Mouse (Mus musculus): ENCODE measurements at regions not wholly inside any gene's neighbourhood (a gene's known extent, or its start where the extent isn't known, plus 50 kb on each side); places are given as distances from the start of the nearest gene placed in this dataset.

DNA sequence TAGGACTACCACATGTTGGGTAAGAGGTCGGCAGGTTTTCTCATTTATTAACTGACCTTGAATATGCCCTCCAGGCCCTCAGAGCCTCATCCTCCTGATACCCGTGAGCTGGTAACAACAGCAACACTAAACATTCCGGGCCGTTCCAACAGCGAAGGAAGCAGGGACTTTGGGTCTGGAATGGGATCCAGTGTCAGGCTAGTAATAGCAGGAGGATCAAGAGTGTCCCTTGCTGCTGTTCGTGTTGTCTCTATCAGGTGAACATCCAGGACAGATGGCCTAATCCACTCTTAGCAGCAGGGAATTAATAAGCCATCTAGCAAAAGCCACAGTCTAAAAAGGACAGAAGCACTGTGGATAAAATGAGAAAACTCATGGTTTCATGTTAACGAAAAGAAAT lies 106.7 kb downstream of the Cpeb2 start:
- Histone ChIP-seq H3K4me2 (no peak overlapping the region), H3K36me3 (replicated peaks) (no peaks in the 10 kb centered on the region), H3K4me3 (no peak overlapping the region), H3K27ac (no peak overlapping the region), H3K4me1 (no peaks in the 10 kb centered on the region), H3K27me3 (replicated peaks) (no peaks in the 10 kb centered on the region), H3K9me3 (no peaks in the 10 kb centered on the region), H3K9ac (no peak overlapping the region)
- ATAC-seq (replicated peaks): no peak
- WGBS: 80% methylated on average over 7 of the region's 7 CpGs

- Histone ChIP-seq H3K27ac (no peak overlapping the region), H3K9me3 (no peaks in the 10 kb centered on the region), H3K4me1 (no peaks in the 10 kb centered on the region), H3K9ac (no peak overlapping the region), H3K4me2 (no peak overlapping the region), H3K4me3 (no peak overlapping the region), H3K27me3 (replicated peaks) (no peaks in the 10 kb centered on the region), H3K36me3 (replicated peaks) (no peaks in the 10 kb centered on the region)
- WGBS: 89% methylated on average over 2 of the region's 2 CpGs
- ATAC-seq (replicated peaks): no peak
Observed at GRCm38 (mm10) chr5:43341475-43341874, 108.5 kb downstream of the Cpeb2 start.

- Histone ChIP-seq H3K4me2 (no peak overlapping the region), H3K27me3 (replicated peaks) (no peaks in the 10 kb centered on the region), H3K4me3 (no peak overlapping the region), H3K36me3 (replicated peaks) (no peaks in the 10 kb centered on the region), H3K9me3 (no peaks in the 10 kb centered on the region), H3K9ac (no peak overlapping the region), H3K4me1 (no peaks in the 10 kb centered on the region), H3K27ac (no peak overlapping the region)
- WGBS: 84% methylated on average over 1 of the region's 1 CpGs
- no peak for ATAC-seq (replicated peaks)
Observed at GRCm38 (mm10) chr5:43344441-43344840, 111.5 kb downstream of the Cpeb2 start.

- Histone ChIP-seq H3K9ac (no peak overlapping the region), H3K4me3 (no peak overlapping the region)
- WGBS: 76% methylated on average over 2 of the region's 2 CpGs
Observed at GRCm38 (mm10) chr5:43350987-43351386, 118.0 kb downstream of the Cpeb2 start.

DNA sequence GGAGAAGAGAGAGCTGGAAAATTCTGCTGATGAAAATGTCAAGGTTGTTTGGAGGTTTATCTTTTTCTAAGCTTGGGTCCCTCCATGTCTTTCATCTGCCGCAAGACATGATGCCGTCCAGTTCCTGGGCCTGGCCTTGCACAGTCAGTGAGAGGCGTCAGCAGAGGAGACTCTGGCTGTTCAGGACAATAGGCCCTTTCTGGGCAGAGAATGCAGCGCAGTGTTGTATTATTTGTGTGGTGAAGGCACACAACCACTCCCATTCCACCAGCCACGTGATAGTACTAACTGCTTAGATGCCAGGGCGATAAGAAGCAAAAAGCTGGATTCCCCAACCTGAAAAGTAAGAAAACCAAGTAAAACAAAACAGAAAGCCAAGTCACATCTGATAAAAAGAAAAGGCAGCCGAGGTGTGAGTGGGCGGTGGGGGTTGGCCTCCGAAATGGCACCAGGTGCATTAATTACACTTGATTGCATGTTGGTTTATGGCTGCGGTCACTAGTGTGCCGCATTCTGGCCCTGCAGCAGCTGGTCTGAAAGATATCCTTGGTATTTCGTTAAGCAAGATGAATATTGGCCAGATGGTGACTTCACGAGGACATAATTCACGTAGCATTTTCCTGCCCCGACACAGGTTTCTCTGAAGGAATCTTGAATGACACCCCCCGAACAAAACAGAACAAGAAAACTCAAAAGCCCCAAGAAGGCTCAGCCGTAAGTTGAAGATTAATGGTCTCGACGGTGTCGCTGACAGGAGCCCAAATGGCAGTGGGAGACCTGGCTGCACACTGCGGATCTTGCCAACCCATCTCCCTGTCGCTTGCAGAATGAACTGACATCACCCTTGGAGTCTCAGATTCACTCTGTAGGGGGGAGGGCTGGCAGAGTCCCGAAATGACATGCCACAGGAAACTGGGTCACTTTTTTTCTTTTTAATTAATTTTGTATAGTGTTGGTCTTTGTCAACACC lies 120.3 kb downstream of the Cpeb2 start:
- no peaks in the 10 kb centered on the region for H3K36me3 ChIP-seq (replicated peaks)
- peaks cover 11% of the 10 kb centered on the region for H3K4me1 ChIP-seq
- 72% methylated on average over 23 of the region's 23 CpGs for WGBS
- no peak overlapping the region for H3K9ac ChIP-seq
- H3K27me3 ChIP-seq (replicated peaks): no peaks in the 10 kb centered on the region
- ATAC-seq (replicated peaks): no peak
- no peaks in the 10 kb centered on the region for H3K9me3 ChIP-seq
- H3K27ac ChIP-seq: no peak overlapping the region
- H3K4me2 ChIP-seq: no peak overlapping the region
- no peak overlapping the region for H3K4me3 ChIP-seq

More at GRCm38 (mm10) chr5:43350987-43351386, 118.0 kb downstream of the Cpeb2 start:
- Histone ChIP-seq H3K27ac (no peak overlapping the region), H3K4me2 (no peak overlapping the region), H3K27me3 (replicated peaks) (no peaks in the 10 kb centered on the region), H3K36me3 (replicated peaks) (no peaks in the 10 kb centered on the region), H3K4me1 (peaks cover 11% of the 10 kb centered on the region), H3K9me3 (no peaks in the 10 kb centered on the region)
- ATAC-seq (replicated peaks): no peak

DNA sequence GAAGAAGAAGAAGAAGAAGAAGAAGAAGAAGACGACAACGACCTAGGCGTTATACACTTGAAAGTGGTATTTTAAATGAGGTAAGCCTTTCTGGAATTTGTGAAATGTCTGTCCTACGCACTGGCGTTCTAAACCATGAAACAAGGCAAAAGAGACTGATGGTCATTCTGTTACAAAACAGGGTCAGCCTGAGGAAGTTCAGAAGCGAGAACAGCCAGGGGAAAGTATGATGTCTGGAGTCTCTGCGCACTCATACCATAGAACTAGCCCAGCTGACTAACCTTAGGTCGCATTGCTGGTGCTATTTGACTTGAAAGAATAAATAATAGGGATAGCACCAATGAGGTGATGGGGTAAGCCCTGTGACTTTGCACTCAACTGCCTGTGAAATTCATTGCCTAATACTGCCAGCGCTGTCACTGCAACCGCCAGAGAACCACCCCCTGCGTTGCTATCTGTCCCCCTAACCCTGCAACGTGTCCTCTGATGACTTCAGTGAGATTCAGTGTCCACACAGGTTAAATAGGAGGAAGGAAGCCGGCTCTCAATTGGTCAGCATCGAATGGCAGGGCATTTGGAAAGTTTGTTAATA lies 121.5 kb downstream of the Cpeb2 start:
- peaks cover 11% of the 10 kb centered on the region for H3K4me1 ChIP-seq
- no peaks in the 10 kb centered on the region for H3K36me3 ChIP-seq (replicated peaks)
- H3K27ac ChIP-seq: peak overlapping the region; percentile 63; the same call in 1 of the 2 replicates
- H3K9me3 ChIP-seq: no peaks in the 10 kb centered on the region
- 51% methylated on average over 14 of the region's 14 CpGs for WGBS
- no peak overlapping the region for H3K9ac ChIP-seq
- peak overlapping the region; percentile 30; the same call in 1 of the 2 replicates for H3K4me3 ChIP-seq
- H3K27me3 ChIP-seq (replicated peaks): no peaks in the 10 kb centered on the region
- peak; percentile 24 for ATAC-seq (replicated peaks)
- peak overlapping the region; percentile 48 for H3K4me2 ChIP-seq

GRCm38 (mm10) chr5:43355026-43355580 lies 122.1 kb downstream of the Cpeb2 start:
- Histone ChIP-seq H3K9me3 (no peaks in the 10 kb centered on the region), H3K27ac (peak overlapping the region; percentile 63), H3K4me2 (peak overlapping the region; percentile 48), H3K9ac (peak overlapping the region; percentile 21; the same call in 1 of the 2 replicates), H3K36me3 (replicated peaks) (no peaks in the 10 kb centered on the region), H3K4me1 (peaks cover 11% of the 10 kb centered on the region), H3K27me3 (replicated peaks) (no peaks in the 10 kb centered on the region), H3K4me3 (peak overlapping the region; percentile 30)
- 2% methylated on average over 12 of the region's 12 CpGs for WGBS
- peak; percentile 94 for ATAC-seq (replicated peaks)

DNA sequence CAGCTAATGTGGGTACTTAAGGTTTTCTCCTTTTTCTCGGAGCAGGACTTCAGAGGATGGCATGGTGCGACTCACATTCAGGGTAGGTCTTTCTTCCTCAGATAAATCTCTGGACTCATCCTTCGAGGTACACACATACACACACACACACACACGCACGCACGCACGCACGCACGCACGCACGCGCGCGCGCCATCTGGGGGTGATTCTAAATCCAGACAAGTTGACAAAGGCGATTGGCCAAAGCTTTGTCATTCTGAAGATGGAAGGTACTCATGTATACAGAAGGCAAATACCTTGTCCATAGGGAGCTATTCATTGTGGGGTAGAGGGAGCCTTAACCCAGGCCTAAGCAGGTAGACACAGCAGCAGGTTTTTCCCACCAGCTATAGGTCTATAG lies 122.9 kb downstream of the Cpeb2 start:
- Histone ChIP-seq H3K4me2 (peak overlapping the region; percentile 48), H3K4me3 (no peak overlapping the region), H3K9me3 (no peaks in the 10 kb centered on the region), H3K27me3 (replicated peaks) (no peaks in the 10 kb centered on the region), H3K36me3 (replicated peaks) (no peaks in the 10 kb centered on the region), H3K27ac (peak overlapping the region; percentile 63; the same call in 1 of the 2 replicates), H3K9ac (peak overlapping the region; percentile 21; the same call in 1 of the 2 replicates), H3K4me1 (peaks cover 11% of the 10 kb centered on the region)
- WGBS: 85% methylated on average over 16 of the region's 16 CpGs
- peak; percentile 46 for ATAC-seq (replicated peaks)

- H3K4me2 ChIP-seq: no peak overlapping the region
- H3K4me1 ChIP-seq: peaks cover 11% of the 10 kb centered on the region
- H3K27ac ChIP-seq: no peak overlapping the region
- no peak overlapping the region for H3K9ac ChIP-seq
- no peak overlapping the region for H3K4me3 ChIP-seq
- H3K27me3 ChIP-seq (replicated peaks): no peaks in the 10 kb centered on the region
- WGBS: 93% methylated on average over 5 of the region's 5 CpGs
- H3K9me3 ChIP-seq: no peaks in the 10 kb centered on the region
- no peak for ATAC-seq (replicated peaks)
- no peaks in the 10 kb centered on the region for H3K36me3 ChIP-seq (replicated peaks)
Observed at GRCm38 (mm10) chr5:43357100-43357680, 124.2 kb downstream of the Cpeb2 start.

GRCm38 (mm10) chr5:43357901-43358300 lies 124.9 kb downstream of the Cpeb2 start:
- Histone ChIP-seq H3K4me1 (peaks cover 11% of the 10 kb centered on the region), H3K36me3 (replicated peaks) (no peaks in the 10 kb centered on the region), H3K4me2 (no peak overlapping the region), H3K27me3 (replicated peaks) (no peaks in the 10 kb centered on the region), H3K9ac (no peak overlapping the region), H3K27ac (no peak overlapping the region), H3K9me3 (no peaks in the 10 kb centered on the region), H3K4me3 (no peak overlapping the region)
- 89% methylated on average over 5 of the region's 5 CpGs for WGBS
- no peak for ATAC-seq (replicated peaks)

DNA sequence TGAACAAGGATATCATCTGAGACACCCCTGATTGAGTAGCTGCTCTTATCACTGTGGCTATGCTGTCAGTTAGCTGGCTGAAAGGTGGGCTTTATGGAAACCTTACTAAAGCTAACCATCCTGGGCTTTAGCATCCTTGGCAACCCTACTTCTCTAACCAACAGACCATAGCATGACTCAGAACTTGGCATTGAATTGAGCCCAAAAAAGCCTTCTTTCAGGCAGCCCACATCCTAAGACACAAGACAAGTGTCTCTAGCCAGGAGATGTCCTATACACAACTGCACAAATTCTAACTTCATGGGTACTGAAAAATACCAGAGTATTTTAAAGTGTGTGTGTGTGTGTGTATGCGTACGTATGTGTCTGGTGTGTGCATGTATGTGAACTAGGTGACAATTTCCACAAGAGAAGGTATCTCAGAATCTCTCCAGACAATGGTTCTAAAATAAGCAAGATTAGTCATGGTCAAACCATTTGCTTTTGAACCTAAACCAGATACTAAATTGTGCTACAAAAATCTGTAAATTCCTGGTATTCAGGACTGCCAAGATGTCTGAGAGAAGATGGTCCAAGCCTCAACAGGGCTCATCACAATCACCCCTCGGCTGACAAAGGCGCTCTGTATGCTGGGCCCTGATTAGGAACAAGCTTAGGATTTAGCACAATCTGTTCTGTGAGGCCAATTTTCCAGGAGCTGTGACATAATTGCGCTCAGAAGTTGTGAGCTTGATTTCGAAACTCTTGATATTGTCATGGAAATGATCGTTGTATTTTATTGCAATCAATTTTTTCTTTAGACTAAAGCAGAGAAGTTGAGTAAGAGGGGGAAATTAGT lies 126.2 kb downstream of the Cpeb2 start:
- Histone ChIP-seq H3K4me1 (peaks cover 11% of the 10 kb centered on the region), H3K4me2 (no peak overlapping the region), H3K36me3 (replicated peaks) (no peaks in the 10 kb centered on the region), H3K4me3 (no peak overlapping the region), H3K27me3 (replicated peaks) (no peaks in the 10 kb centered on the region), H3K9ac (no peak overlapping the region), H3K9me3 (no peaks in the 10 kb centered on the region), H3K27ac (no peak overlapping the region)
- no peak for ATAC-seq (replicated peaks)
- 68% methylated on average over 7 of the region's 7 CpGs for WGBS
